Mouse (Mus musculus): ENCODE data around the gene Ttpal.

Ttpal gene

GRCm38 (mm10) chr2:163602101-163602971 lies at the start of gene Ttpal:
TSS of gene Ttpal (plus strand) at chr2:163602314.
- DNase-seq (ENCODE audit: extremely low spot score, low spot score), result peak; percentile 91

GRCm38 (mm10) chr2:163552518-163552929 lies 49.6 kb upstream of the Ttpal start:
- DNase-seq (ENCODE audit: extremely low spot score, low spot score), result no peak

- no peak for DNase-seq (ENCODE audit: extremely low spot score, low spot score)
These were observed 47.6 kb upstream of the Ttpal start for GRCm38 (mm10) chr2:163554425-163554982.

GRCm38 (mm10) chr2:163554996-163555395 lies 47.1 kb upstream of the Ttpal start:
- no peak for DNase-seq (ENCODE audit: extremely low spot score, low spot score)

GRCm38 (mm10) chr2:163555417-163555816 lies 46.7 kb upstream of the Ttpal start:
- DNase-seq (ENCODE audit: extremely low spot score, low spot score), result no peak

GRCm38 (mm10) chr2:163558548-163558947 lies 43.6 kb upstream of the Ttpal start:
- DNase-seq (ENCODE audit: extremely low spot score, low spot score), result no peak

GRCm38 (mm10) chr2:163559236-163559635 lies 42.9 kb upstream of the Ttpal start:
- DNase-seq (ENCODE audit: extremely low spot score, low spot score), result no peak

- no peak for DNase-seq (ENCODE audit: extremely low spot score, low spot score)
These were observed 41.9 kb upstream of the Ttpal start for GRCm38 (mm10) chr2:163560247-163560646.

- DNase-seq (ENCODE audit: extremely low spot score, low spot score), result no peak
These were observed 40.7 kb upstream of the Ttpal start for GRCm38 (mm10) chr2:163561258-163561948.

GRCm38 (mm10) chr2:163564646-163565045 lies 37.5 kb upstream of the Ttpal start:
- DNase-seq (ENCODE audit: extremely low spot score, low spot score), result peak; percentile 55

- DNase-seq (ENCODE audit: extremely low spot score, low spot score), result no peak
These were observed 27.8 kb upstream of the Ttpal start for GRCm38 (mm10) chr2:163574321-163574720.

- no peak for DNase-seq (ENCODE audit: extremely low spot score, low spot score)
These were observed 26.9 kb upstream of the Ttpal start for GRCm38 (mm10) chr2:163575248-163575647.

- DNase-seq (ENCODE audit: extremely low spot score, low spot score), result no peak
These were observed 24.1 kb upstream of the Ttpal start for GRCm38 (mm10) chr2:163577986-163578385.

- no peak for DNase-seq (ENCODE audit: extremely low spot score, low spot score)
These were observed 21.8 kb upstream of the Ttpal start for GRCm38 (mm10) chr2:163580069-163580945.

GRCm38 (mm10) chr2:163583226-163584087 lies 18.7 kb upstream of the Ttpal start:
- no peak for DNase-seq (ENCODE audit: extremely low spot score, low spot score)

GRCm38 (mm10) chr2:163584088-163584426 lies 18.1 kb upstream of the Ttpal start:
- no peak for DNase-seq (ENCODE audit: extremely low spot score, low spot score)

- peak; percentile 67 for DNase-seq (ENCODE audit: extremely low spot score, low spot score)
These were observed 15.5 kb upstream of the Ttpal start for GRCm38 (mm10) chr2:163586384-163587261.

- no peak for DNase-seq (ENCODE audit: extremely low spot score, low spot score)
These were observed 14.6 kb upstream of the Ttpal start for GRCm38 (mm10) chr2:163587506-163587905.

GRCm38 (mm10) chr2:163590211-163590610 lies 11.9 kb upstream of the Ttpal start:
- DNase-seq (ENCODE audit: extremely low spot score, low spot score), result no peak
